Mouse (Mus musculus): Measurements from ENCODE around the gene Parm1.
A peak's percentile ranks its signal among the peaks of the same experiment; 100 is the strongest.

The Parm1 gene

DNA sequence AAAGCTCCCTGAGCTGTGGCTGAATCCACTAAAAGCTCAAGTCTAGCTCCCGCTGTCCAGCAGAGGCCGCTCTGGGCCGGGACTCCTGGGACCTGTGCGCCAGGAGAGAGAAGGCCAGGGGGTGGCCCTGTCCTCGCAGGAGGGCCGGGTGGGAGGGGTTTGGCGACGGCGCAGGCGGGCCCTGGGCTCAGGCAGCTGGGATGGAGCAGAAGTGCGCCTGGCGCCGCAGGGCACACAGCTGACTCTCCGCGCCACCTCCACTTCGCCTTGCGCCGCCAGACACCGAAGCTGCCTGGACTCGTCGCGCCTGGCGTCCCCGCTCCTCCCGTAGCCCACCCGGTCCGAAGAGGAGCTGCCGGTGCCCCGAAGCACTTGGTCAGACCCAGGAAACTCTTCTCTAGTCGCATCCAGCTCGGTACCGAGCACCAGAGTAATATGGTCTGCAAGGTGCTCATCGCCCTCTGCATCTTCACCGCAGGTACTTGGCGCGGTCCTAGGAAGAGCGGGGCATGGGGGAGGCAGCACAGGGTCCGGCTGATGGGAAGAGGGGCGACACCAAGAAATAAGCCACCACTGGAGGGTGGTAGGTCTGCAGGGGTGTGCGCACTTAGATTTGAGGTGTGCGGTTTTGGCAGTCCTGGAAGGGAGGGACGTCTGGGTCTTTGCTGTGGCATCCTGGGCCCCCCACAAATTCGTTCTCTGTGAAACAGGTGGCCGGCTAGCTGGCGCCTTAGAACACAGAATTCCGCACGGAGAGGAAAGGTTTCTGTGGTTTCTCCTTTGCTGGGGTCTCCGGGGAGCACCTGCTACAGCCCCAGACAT lies at the start of gene Parm1:
Gene Parm1 (plus strand): TSS at position 136 of the 822 bp plus-strand sequence.
- DNase-seq = peak; percentile 98

- no peak for DNase-seq
These were observed 42.2 kb upstream of the Parm1 start for GRCm38 (mm10) chr5:91475241-91475640.

GRCm38 (mm10) chr5:91476863-91477262 lies 40.6 kb upstream of the Parm1 start:
- DNase-seq = peak; percentile 50

- peak; percentile 46 for DNase-seq
These were observed 38.7 kb upstream of the Parm1 start for GRCm38 (mm10) chr5:91478673-91479072.

DNA sequence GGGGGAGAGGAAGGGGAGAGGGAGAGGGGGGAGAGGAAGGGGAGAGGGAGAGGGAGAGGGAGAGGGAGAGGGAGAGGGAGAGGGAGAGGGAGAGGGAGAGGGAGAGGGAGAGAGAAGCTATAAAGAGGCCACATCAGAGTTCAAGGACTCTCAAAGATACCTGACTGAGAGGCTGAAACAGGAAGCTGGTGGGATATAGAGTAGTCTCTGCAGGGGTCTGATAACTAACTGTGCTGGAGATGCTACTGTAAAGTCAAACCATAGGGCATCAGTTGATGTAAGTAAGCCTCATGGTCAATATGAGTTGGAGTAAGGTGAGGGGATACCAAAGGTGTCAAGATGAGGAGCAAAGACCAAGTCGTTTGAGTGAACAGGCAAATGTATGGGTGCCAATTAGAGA lies 37.3 kb upstream of the Parm1 start:
- no peak for DNase-seq

DNA sequence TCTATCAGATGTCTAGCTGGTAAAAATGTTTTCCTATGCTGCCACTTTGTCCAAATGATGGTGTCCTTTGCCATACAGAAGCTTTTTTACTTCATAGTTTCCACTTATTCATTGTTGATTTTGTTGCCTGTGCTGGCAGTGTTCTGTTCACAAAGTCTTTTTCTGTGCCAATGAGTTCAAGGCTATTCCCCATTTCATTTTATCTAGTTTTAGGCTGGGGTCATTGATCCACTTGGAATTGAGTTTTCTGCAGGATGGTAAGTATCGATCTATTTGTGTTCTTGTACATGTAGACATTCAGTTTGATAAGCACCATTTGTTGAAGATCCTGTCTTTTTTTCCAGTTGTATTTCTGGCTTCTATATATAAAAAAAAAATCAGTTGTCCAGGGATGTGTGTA lies 33.1 kb upstream of the Parm1 start:
- DNase-seq = no peak

- peak; percentile 34 for DNase-seq
These were observed 23.0 kb upstream of the Parm1 start for GRCm38 (mm10) chr5:91494456-91494855.

DNA sequence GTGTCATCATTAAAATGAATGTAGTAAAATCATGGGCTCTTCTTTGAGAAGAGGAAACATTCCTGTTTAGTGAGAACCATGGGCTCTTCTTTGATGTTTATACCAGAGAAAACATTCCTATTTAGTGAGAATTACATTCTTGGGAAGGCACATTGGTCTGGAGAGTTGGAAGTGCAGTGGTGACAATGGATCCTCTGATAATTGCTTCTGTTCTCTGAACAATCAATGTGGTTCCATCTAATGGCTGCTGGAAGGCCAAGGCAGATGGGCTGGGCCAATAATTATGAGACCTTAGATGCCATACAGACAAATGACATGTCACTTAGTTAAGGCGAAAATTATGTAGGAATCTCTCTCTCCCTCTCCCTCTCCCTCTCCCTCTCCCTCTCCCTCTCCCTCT lies 16.1 kb upstream of the Parm1 start:
- DNase-seq = no peak

GRCm38 (mm10) chr5:91502366-91502765 lies 15.0 kb upstream of the Parm1 start:
- no peak for DNase-seq

DNA sequence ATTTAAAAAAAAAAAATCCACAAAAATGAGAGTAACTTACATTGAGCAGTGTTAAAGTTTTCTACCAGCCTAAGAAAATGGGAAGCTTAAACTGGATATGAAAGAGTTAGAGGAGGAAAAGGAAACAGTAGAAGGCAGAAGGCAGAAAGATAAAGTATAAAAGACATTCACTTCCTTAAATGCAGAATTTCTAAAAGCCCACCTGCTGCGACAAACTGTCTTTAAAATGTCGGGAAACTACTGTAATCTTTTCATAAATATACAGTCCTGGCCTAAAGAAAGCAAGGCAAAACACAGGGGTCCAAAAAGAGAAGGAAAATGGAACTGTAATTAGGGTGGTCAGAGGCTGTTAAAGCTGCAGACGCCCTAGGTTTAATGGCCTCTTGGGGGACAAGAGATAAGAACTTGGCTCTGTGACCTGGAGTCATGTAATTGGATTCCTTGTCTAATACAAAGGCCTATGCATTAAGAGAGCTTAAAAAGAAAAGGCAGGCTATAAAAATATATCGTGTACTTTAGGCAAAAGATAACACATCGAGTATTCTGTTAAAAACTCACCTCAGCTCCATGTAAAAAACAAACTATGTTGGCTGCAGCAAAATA lies 13.0 kb upstream of the Parm1 start:
- DNase-seq = no peak

DNA sequence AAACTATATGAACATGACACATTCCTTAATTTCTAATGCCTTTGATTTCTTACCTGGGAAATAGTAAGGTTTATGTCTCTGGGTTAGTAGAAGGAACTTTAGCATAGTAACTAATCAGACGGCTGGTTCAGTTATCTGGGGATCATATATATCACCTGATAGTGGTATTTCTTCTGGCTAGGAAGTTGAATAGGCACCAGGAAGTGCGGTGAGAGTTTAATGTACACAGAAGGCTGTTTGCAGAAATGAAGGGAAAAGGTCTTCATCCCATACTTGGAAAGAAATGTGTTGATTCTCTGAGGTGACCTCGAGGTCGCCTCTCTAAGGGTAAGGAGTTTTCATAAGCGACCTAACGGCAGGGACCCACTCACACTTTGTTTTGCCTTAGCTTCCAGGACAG lies 338 bp upstream of the Parm1 start:
- no peak for DNase-seq

- DNase-seq = peak; percentile 89
These were observed 931 bp downstream of the Parm1 start for GRCm38 (mm10) chr5:91518302-91518790.

DNA sequence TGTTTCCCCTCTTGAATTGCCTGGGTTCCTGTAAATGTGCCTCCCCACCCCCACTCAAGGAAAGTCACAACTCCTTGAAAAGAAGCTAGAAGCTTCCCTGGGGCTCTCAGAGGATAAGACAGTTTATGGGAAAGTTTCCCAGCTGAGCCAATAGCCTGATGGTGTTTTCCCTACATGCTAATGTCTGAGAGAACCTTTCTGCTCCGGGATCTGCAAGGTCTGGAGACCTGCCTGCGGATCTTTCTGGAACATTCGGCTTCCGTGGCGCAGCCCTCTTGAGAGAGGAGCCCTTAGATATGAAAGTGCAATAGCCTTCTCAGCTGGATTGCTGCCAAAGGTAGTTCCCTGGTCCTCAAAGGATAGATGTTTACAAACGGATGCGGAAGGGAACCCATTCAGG lies 1.5 kb downstream of the Parm1 start:
- peak; percentile 92 for DNase-seq

DNA sequence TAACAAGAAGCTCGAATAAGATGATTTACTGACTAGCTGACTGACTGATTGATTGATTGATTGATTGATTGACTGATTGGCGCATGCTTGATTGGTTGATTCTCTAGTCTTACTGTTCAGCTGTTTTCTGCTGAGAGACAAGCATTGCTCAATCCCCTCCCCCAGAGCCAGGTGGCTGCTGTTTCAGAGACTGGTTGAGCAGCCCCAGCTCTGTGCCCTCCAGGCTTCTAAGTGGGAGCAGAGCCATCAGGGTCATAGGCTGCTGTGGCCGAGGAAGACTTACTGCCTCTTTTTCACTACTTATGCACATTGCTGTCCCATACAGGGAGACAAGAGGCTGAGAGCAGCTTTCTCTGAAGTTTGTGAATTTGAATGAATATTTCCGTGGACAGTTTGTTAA lies 2.1 kb downstream of the Parm1 start:
- DNase-seq = peak; percentile 79

DNA sequence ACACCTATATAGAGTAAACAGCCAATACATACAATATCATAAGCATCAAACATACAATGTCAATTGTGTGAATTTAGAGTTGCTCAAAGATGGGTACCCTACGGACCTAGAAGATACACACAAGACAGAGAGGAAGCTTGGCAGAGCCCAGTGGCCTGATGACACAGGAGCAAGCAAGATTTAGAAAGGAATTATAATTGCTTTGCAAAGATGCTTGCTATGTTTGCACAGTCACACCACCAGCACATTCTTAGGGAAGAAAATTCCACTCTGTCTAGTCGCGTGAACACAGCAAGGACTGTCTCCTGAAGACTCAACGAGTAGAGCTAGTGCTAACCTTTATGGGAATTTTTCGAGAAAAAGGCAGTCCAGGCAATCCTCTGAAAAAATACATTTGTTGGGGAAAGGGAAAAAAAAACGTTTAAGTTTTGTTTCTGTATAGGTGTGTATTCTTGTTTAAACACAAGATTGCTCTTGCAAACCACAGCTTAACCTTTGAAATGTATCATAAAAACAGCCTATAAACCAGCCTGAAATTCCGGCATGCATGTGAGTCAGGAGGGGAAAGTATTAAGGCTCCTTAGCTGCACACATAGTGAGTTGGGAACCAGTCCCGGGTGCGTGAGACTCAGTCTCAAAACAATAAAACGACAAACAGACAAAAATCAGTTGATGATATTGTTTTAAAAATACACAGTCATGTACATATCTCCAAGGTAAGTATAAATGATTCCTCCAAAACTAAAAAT lies 15.5 kb downstream of the Parm1 start:
- no peak for DNase-seq

GRCm38 (mm10) chr5:91559071-91559610 lies 41.7 kb downstream of the Parm1 start:
- peak; percentile 94 for DNase-seq

DNA sequence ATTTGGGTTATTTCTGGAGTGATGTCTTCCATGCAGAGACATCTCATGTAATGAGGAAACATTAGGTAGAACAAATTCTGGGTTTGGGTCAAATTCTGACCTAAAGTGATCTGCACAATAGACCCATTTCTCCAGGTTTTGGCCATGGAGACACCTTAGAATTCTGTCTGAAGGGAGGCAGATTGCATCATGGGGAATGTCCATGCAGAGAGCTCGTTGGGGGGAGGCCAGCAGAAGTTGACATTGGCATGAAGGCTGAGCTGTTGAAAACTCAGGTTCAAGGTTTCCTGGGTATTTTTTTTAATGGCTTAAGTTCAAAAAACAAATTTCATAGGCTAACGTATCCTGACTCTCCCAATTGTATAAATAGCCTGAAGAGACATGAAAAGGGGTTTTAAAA lies 42.3 kb downstream of the Parm1 start:
- peak; percentile 64 for DNase-seq

- DNase-seq = peak; percentile 50
These were observed 44.0 kb downstream of the Parm1 start for GRCm38 (mm10) chr5:91561394-91561793.

DNA sequence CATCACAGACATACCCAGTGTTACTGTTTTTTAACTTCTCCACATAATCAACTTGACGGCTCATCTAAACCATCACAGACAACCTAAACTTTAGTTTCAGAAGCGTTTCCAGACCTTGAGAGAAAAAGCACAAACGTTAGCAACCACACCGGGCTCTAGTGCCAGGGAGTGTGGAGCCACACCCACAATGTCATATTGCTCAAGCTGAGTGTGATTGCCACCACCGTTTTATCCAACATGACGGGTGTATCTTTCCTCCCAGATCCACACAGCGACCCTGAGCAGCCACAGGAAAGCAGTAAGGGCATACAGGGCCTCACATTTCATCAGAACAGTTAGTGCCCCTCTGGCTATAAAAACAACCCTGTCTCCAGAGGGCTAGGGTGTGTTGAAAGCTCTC lies 45.1 kb downstream of the Parm1 start:
- peak; percentile 80 for DNase-seq

DNA sequence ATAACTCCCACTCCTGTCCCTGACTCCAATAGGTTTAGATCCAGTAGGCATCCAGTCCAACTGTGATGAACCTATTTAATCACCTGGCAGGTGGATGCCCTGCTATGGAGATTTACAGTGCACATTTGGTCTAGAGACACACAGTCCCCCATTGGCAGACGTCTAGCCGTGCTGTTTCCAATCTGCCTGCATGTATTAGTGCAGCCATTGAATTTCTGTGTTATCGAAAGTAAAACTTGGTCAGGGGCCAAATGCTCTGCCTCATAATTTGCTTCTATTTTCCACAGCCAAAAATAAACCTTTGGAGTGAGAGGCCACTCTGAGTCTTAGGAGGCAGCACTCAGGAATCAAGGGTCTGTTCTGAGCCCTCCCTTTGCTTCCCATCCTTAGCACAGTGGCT lies 46.6 kb downstream of the Parm1 start:
- DNase-seq = peak; percentile 88

DNA sequence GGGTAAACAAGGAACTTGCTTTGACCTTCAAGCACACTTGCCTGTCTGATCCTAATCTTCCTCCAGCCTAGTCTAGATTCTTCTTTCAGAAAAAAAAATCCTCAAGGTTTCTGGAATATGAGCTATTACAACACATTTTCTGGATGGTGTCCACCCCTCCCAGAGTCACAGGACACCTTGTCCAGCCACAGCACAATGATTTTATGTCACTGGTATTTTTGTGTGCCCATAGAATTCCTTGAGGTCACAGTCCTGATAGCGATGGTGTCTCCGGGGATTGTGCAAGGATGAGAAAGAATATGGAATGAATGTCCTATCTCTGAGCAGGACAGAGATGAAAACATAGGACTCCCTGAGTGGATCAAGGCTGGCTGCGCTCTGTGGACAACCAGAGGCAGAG lies 48.0 kb downstream of the Parm1 start:
- peak; percentile 74 for DNase-seq

DNA sequence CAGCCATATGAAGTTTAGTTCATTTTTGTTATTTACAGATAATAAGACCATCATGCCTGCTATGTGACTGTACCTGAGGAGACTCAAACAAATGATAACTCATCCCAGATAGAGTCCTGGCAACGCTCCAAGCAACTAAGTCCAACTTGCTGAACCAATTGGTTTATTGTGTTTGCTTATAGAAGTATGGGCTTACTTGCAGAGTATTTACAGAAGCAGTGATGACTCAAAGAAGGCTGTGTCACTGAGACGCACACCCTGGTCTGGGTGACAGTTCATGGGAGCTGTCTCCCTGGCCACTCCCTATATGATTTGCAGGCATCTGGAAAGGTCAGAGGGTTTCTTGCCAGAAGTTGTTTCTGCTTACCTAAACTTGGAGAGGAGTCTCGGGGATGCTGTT lies 49.2 kb downstream of the Parm1 start:
- peak; percentile 59 for DNase-seq

GRCm38 (mm10) chr5:91574211-91574610 lies 56.8 kb downstream of the Parm1 start:
- no peak for DNase-seq
